Mouse (Mus musculus): ENCODE results near the gene Vat1l.

Gene Vat1l

GRCm38 (mm10) chr8:114401679-114402078 lies 196.3 kb downstream of the Vat1l start:
- no peak for DNase-seq

- no peak for DNase-seq
These were observed 206.0 kb downstream of the Vat1l start for GRCm38 (mm10) chr8:114411421-114411820.

- DNase-seq, result no peak
These were observed 212.4 kb downstream of the Vat1l start, which contains the start of gene Clec3a for GRCm38 (mm10) chr8:114417786-114418185. Clec3a (plus strand) TSS chr8:114418086.

- DNase-seq, result no peak
These were observed 213.1 kb downstream of the Vat1l start for GRCm38 (mm10) chr8:114418486-114418885.

GRCm38 (mm10) chr8:114418904-114419303 lies 213.5 kb downstream of the Vat1l start:
- no peak for DNase-seq

GRCm38 (mm10) chr8:114421544-114421943 lies 216.1 kb downstream of the Vat1l start:
- DNase-seq, result no peak

All from thymus, postnatal 36 days (tissue).